Mouse (Mus musculus) spleen, adult 2 months (tissue): ENCODE data around the gene Ptgdr.
"Not testable (repeated sequence)": the region's sequence is repeated elsewhere in the genome, so short reads cannot be mapped to it uniquely, and the experiment has no call there.

Source experiments
- CTCF ChIP-seq: fragments of 200-500 bp; IDR thresholded peaks from 2 replicates; pipeline ENCODE4 v1.5.1; 2011; ENCODE audit warnings: mild to moderate bottlenecking, inconsistent platforms; ENCODE audit not compliant: insufficient read depth, insufficient read length, insufficient replicate concordance; ENCODE audit errors: extremely low read depth
- POLR2A ChIP-seq: fragments of 200-500 bp; IDR thresholded peaks from 2 replicates; pipeline ENCODE4 v1.6.1; 2011; ENCODE audit warnings: low read depth, low read length, inconsistent platforms

DNA sequence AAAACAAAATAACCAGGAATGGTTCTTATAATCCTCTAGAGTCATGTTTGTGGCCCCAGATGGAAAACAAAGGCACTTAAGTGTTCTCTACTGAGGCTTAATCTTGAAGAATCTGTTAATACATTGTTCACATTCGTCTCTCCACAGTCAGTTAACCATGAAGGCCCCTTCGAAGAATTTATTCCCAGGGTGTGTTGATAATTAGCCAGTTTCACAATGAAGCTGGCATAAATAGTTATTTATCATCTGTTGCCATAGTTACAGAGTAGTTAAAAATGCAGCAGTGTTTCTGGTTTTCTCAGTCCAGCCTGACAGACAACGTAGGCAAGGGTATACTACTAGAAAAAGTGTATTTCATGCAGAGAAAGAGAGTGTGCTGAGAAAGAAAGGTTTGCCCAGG lies 25.0 kb downstream of the Ptgdr start:
- not testable (repeated sequence) for TF ChIP-seq POLR2A, CTCF
